Mouse (Mus musculus) retina, adult 2 months (tissue): ENCODE data around the gene Rasip1.

Experiments used
- DNase-seq: peaks from one replicate; pipeline ENCODE4 v3.0.0-alpha.2; 2012; ENCODE audit warnings: low read depth, low spot score

The Rasip1 gene

GRCm38 (mm10) chr7:45685811-45686210 lies 58.5 kb downstream of the Rasip1 start:
- no peak for DNase-seq

- no peak for DNase-seq
These were observed 59.6 kb downstream of the Rasip1 start for GRCm38 (mm10) chr7:45686841-45687240.
